Mouse (Mus musculus): ENCODE data around the gene Akr1b8.
"Not testable (repeated sequence)": the region's sequence is repeated elsewhere in the genome, so short reads cannot be mapped to it uniquely, and the experiment has no call there.

Gene Akr1b8

GRCm38 (mm10) chr6:34350037-34350699 is 3.8 kb upstream of the Akr1b8 start:
- no peak for DNase-seq

- DNase-seq = not testable (repeated sequence)
These were observed 2.4 kb upstream of the Akr1b8 start for GRCm38 (mm10) chr6:34351481-34351880.

- DNase-seq = no peak
These were observed 1.5 kb upstream of the Akr1b8 start for GRCm38 (mm10) chr6:34352401-34352800.

GRCm38 (mm10) chr6:34354354-34355348 is 732 bp downstream of the Akr1b8 start:
- no peak for DNase-seq

- DNase-seq = no peak
These were observed 1.4 kb downstream of the Akr1b8 start for GRCm38 (mm10) chr6:34355349-34355747.

GRCm38 (mm10) chr6:34355841-34356240 is 1.9 kb downstream of the Akr1b8 start:
- no peak for DNase-seq

- DNase-seq = no peak
These were observed 10.6 kb downstream of the Akr1b8 start for GRCm38 (mm10) chr6:34364217-34365136.

- no peak for DNase-seq
These were observed 14.1 kb downstream of the Akr1b8 start for GRCm38 (mm10) chr6:34367998-34368397.

- DNase-seq = no peak
These were observed 16.2 kb downstream of the Akr1b8 start for GRCm38 (mm10) chr6:34370081-34370480.

- DNase-seq = peak; percentile 86
These were observed 17.9 kb downstream of the Akr1b8 start for GRCm38 (mm10) chr6:34371700-34372351.

- no peak for DNase-seq
These were observed 19.9 kb downstream of the Akr1b8 start for GRCm38 (mm10) chr6:34373841-34374240.

- DNase-seq = not testable (repeated sequence)
These were observed 22.0 kb downstream of the Akr1b8 start for GRCm38 (mm10) chr6:34375888-34376287.

GRCm38 (mm10) chr6:34383401-34383800 is 29.5 kb downstream of the Akr1b8 start:
- no peak for DNase-seq

GRCm38 (mm10) chr6:34384110-34384661 is 30.3 kb downstream of the Akr1b8 start, which contains the start of gene Akr1b10:
Gene Akr1b10, plus strand, starts transcription at chr6:34384218.
- DNase-seq = peak; percentile 78

GRCm38 (mm10) chr6:34384701-34385370 is 30.9 kb downstream of the Akr1b8 start:
- peak; percentile 67 for DNase-seq

GRCm38 (mm10) chr6:34388420-34389156 is 34.7 kb downstream of the Akr1b8 start:
- no peak for DNase-seq

GRCm38 (mm10) chr6:34395897-34396296 is 42.0 kb downstream of the Akr1b8 start:
- no peak for DNase-seq

GRCm38 (mm10) chr6:34398431-34398830 is 44.5 kb downstream of the Akr1b8 start:
- no peak for DNase-seq

GRCm38 (mm10) chr6:34399606-34400220 is 45.8 kb downstream of the Akr1b8 start:
- no peak for DNase-seq

- DNase-seq = no peak
These were observed 46.8 kb downstream of the Akr1b8 start for GRCm38 (mm10) chr6:34400696-34401095.

Data from lung, postnatal 14 days (tissue).